Mouse (Mus musculus) MEL (cell line): ENCODE measurements around the gene Slc41a3.

Experiments
- CTCF ChIP-seq, 3 experiments: IDR thresholded peaks in 2 of 3; conservative IDR thresholded peaks in 1 of 3; 2 replicates each; pipeline ENCODE4 v1.5.1; 2011 to 2012; ENCODE audit warnings: low read length in 3 of 3, low read depth in 2 of 3, mild to moderate bottlenecking in 2 of 3, improper control_type of control experiment in 1 of 3, inconsistent platforms in 1 of 3, mixed read lengths in 1 of 3, moderate library complexity in 1 of 3; ENCODE audit not compliant: control insufficient read depth in 1 of 3, insufficient read depth in 1 of 3, poor library complexity in 1 of 3, severe bottlenecking in 1 of 3
- GATA1 ChIP-seq: IDR thresholded peaks from 2 replicates; pipeline ENCODE4 v1.6.1; 2011; ENCODE audit warnings: low read depth, low read length, improper control_type of control experiment
- POLR2AphosphoS5 ChIP-seq: IDR thresholded peaks from 2 replicates; pipeline ENCODE4 v1.6.1; 2012; ENCODE audit warnings: low read depth, borderline replicate concordance, mild to moderate bottlenecking, inconsistent platforms, low read length, moderate library complexity, mixed read lengths
- USF1 ChIP-seq: IDR thresholded peaks from 2 replicates; pipeline ENCODE4 v1.6.1; 2014; ENCODE audit warnings: low read depth, mild to moderate bottlenecking, inconsistent platforms, low read length, improper control_type of control experiment, moderate library complexity

DNA sequence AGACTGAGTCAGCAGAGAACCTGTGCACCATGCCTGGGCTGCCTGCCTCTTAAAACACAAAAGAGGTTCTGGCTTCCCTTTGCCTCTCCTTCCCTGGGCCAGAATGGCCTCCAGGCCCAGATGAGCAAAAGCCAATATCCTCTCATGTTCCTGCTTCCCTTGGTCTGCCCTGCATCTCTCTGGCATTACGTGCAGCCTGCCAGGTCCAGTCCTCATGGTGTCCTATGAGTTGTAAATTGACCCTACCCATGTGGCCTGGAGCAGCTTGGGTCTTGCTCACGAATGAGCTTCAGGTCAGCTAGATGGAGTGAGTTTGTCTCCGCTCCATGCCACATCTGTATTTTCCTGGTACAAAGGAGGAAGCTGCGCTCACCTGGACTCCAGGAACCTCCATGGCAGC is 7.5 kb upstream of the Slc41a3 start:
- TF ChIP-seq CTCF (IDR thresholded peaks at IDR 0.05 in 2 of 3, conservative IDR thresholded peaks at IDR 0.05 in 1 of 3; ENCODE audit: control insufficient read depth in 1 of 3, insufficient read depth in 1 of 3, low read depth in 2 of 3, low read length in 3 of 3, poor library complexity in 1 of 3, severe bottlenecking in 1 of 3), result no peak
- TF ChIP-seq GATA1, result no peak
- TF ChIP-seq USF1, result no peak
- TF ChIP-seq POLR2AphosphoS5, result no peak
